Mouse (Mus musculus) hematopoietic stem cell, adult 5-6 weeks (primary cell): ENCODE measurements around the gene Scgn. TPM values are rescaled to one million over a fixed set of nuclear protein-coding genes. Genes with fewer than 3 reads are reported as not detected.
A peak's percentile ranks its signal among the peaks of the same experiment; 100 is the strongest.

ENCODE experiments used
- ATAC-seq, 2 experiments: fragments of 125-278 bp in 1 of 2; replicated peaks in 1 of 2; 2 replicates each; pipeline ENCODE4 v1.8.0; 2016 to 2017; ENCODE audit warnings: inconsistent platforms in 2 of 2, mild to moderate bottlenecking in 2 of 2, moderate number of reproducible peaks in 2 of 2, low read depth in 1 of 2, moderate TSS enrichment in 1 of 2; ENCODE audit not compliant: low FRiP score in 2 of 2, poor library complexity in 2 of 2, severe bottlenecking in 2 of 2, insufficient read depth in 1 of 2, low TSS enrichment in 1 of 2
- total RNA-seq: library from RNA; stranded (forward); fragments of 172-1452, 232-1000 nt; gene quantifications from 2 replicates; pipeline ENCODE4 v1.2.3, GENCODE M21; 2017

The Scgn gene
- total RNA-seq, 1 experiment from 2014 or later: not detected

DNA sequence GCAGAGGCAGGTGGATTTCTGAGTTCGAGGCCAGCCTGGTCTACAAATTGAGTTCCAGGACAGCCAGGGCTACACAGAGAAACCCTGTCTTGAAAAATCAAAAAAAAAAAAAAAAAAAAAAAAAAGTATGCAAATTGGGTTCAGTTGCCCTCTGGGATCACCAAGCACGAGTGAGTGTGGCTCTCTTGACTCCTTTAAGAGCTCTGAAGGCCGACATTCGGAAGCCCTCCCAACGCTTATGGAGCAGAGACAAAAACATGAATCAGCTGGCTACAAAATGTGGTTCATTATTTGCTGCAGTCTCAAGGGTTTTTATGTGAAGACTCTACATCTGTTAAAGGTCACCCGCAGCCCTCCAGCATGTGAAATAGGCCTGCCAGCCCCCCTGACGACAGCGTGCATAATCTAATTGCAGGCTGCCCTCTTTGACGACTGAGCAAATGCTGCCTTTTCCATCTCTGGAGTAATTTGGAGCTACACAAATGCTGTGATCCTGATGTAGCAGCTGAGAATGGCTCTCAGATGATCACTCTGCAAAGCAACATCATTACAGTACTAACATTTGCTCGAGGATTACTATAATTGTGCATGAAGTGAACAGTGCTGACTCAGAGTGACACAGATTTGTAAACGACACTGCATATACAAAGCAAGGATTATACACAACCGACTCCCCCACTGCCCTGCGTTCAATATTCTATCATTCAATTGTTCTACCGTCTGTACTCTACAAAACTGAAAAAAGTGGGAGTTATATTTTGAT, 41.3 kb downstream of the Scgn start:
- ATAC-seq: no peak

DNA sequence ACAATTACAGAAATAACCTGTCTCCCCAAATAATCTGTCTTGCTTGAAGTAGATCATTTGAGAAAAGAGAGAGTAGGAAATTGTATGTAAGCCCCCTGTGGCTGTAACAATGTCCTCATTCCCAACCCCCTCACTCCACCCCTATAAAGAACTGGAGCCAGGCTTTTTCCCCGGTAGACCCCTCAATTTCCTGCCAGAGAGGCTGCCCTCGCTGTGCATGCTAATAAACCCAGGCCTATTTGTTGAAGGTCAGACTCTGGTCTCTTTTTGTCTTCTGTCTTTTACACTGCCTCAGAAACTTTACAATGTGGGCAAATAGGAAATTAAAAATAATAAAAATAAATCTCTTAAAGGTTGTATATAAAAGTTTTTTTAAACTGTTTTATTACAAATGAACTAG, 44.8 kb downstream of the Scgn start:
- ATAC-seq: no peak

- no peak for ATAC-seq
Measured at GRCm38 (mm10) chr13:23942861-23943260, 48.2 kb downstream of the Scgn start.

DNA sequence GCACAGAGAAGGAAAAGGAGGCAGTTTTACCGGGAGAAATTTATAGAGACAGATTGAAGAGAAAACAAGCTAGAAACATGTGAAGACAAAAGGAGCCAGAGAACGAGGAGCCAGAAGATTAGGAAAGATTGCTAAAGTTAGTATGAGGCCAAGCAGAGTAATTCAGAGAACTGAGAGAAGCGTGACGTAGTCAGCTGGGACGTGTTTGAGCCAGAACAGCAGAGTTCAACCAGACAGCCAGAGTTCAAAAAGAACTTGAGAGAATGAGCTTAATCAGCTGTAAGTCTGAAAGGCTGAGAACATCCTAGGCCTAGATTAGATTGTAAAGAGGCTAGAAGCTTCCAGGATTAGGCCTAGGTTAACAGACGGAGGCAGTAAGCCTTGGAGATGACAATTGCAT, 50.7 kb downstream of the Scgn start:
- ATAC-seq: no peak

GRCm38 (mm10) chr13:23938699-23939098, 52.3 kb downstream of the Scgn start:
- no peak for ATAC-seq

- ATAC-seq: no peak
Measured at GRCm38 (mm10) chr13:23934211-23934520, 56.8 kb downstream of the Scgn start, which contains the start of gene Hist1h2aa. Gene Hist1h2aa, plus strand, starts transcription at chr13:23934462.

- no peak for ATAC-seq
Measured at GRCm38 (mm10) chr13:23933421-23934210, 57.4 kb downstream of the Scgn start, which contains the start of gene Hist1h2ba. Gene Hist1h2ba, minus strand, starts transcription at chr13:23934156.

DNA sequence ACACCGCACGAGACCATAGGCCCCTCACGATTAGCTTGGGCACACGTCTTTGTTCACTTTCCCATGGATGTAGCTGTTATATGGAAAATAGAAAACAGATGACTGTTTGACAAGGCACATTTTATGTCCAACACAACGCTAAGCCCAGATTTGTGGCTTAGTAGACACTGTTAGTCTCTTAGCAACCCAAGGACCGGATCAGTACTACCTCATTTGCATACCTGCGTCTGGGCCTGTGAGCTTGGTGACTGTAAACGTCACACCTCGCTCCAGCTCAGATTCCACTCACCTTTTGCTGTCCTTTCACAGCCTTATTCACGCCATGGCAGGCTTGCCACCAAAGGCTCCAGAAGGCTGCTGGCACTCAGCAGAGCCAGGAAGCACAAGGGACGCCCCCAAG, 60.1 kb downstream of the Scgn start:
- ATAC-seq: no peak

- no peak for ATAC-seq
Measured at GRCm38 (mm10) chr13:23930461-23930860, 60.6 kb downstream of the Scgn start.

GRCm38 (mm10) chr13:23928637-23929036, 62.4 kb downstream of the Scgn start:
- no peak for ATAC-seq

- ATAC-seq: no peak
Measured at GRCm38 (mm10) chr13:23925792-23926191, 65.2 kb downstream of the Scgn start.

DNA sequence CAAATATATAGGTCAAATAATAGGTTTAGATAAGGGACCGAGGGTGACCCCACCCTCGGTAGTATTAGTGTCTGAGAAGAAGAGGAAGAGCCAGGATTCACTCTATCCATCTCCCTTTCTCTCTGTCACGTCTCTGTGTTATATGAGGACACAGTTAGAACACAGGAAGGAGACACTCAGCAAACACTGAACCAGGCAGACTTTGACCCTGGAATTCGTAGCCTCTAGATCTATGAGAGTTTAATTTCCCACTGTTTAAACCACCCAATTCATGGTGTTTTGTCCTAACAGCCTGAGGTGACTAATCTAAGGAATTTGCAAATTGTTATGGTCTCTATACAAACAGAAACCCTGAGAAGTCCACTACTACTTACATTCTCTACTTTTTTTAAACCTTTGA, 73.3 kb downstream of the Scgn start:
- ATAC-seq: no peak

DNA sequence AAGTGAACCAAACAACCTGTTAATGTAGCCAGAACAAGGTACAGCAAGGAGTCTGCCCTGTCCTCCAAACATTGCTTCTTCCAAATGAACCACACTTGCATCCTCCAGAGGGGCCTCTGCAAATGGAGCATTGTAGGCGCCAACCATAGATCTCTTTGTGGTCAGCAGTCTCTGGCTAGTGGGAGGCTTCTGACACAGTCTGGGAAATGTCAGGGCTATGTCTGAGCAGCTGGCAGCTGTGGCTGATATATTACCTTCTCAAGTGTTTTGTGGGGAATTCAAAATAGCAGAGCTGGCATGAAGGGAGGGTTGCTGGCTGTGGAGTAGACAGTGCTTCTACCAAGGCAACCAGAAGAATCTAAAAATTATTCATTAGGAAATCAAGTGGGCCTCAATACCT, 74.9 kb downstream of the Scgn start:
- ATAC-seq: peak; percentile 27 to 57; a peak in 2 of 4 replicates

- ATAC-seq: no peak
Measured at GRCm38 (mm10) chr13:23914376-23915167, 76.4 kb downstream of the Scgn start, which contains the start of gene Slc17a4. Gene Slc17a4, minus strand, starts transcription at chr13:23915009.

GRCm38 (mm10) chr13:23913791-23914306, 77.2 kb downstream of the Scgn start:
- ATAC-seq: peak; percentile 51 to 55

DNA sequence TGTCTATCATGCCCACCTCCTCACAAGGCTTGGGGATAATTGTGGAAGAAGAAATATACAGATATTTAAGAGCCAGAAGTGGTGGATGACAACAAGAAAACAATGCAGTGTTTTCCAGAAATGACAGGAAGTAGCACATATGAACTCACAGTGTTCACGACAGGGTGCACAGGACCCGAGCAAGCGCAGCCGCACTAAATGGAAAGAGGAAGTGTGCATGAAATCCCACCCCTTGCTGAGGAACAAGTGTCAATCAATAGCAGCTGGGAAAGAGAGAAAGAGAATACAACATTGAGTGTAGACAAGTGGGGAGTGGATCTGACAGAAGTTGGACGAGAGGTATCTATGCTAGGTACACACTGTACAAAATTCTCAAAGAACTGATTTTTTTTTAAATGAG, 79.7 kb downstream of the Scgn start:
- peak; percentile 42 to 61; a peak in 2 of 4 replicates for ATAC-seq

DNA sequence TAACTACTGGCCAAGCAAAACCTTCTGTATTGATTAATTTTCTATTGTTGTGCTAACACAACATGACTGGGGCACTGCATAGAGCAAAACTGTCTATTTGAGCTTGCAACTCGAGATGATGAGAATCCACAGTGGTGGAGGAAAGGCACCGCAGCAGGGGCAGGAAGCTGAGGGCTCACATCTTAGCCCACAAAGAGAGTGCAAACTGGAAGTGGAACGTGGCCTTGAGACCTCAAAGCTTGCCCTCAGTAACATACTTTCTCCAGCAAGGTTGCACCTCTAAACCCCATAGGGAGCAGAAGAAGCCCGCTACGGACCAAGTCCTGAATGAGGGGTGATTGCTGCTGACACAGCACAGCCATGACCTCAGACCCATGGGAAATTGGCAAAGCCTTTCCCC, 80.9 kb downstream of the Scgn start:
- peak; percentile 27 to 28; a peak in 2 of 4 replicates for ATAC-seq

DNA sequence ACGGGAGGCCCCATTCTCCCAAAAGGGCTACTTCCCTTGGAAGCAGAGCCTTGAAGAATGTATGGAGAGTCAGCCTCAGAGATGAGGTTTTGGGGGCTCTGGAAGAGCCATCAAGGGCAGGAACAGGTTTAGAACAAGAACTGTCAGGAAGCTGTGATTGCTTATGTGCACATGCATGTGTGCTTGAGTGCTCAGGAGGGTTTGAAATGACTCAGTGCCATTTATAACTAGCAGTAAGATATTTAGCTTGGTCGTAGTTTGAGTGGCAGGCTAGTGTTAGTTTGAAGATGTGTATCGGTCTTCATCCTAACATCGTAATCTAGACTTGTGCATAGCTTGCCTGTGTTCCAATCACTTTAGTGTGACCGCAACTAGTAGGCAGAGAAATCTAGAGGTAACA, 84.1 kb downstream of the Scgn start:
- ATAC-seq: no peak
